Mouse (Mus musculus) stomach, embryonic 15.5 days (tissue): ENCODE data around the gene Asic2. TPM values are rescaled to one million over a fixed set of nuclear protein-coding genes. Genes with fewer than 3 reads are reported as not detected.

Experiments used
- ATAC-seq: fragments of 200-750 bp; cut with Nextera tagmentation; 2 replicates; pipeline ENCODE4 v1.8.0; 2017; ENCODE audit warnings: low read depth, moderate number of reproducible peaks, moderate TSS enrichment; ENCODE audit not compliant: insufficient read depth, low FRiP score
- H3K27ac ChIP-seq: fragments of 300-500 bp; sonication (generic); 2 replicates; pipeline ENCODE4 v1.5.1; 2015; ENCODE audit warnings: mild to moderate bottlenecking, inconsistent platforms
- H3K27me3 ChIP-seq: fragments of 300-500 bp; sonication (generic); replicated peaks from 2 replicates; pipeline ENCODE4 v1.6.1; 2015; ENCODE audit warnings: inconsistent platforms
- H3K36me3 ChIP-seq: fragments of 300-500 bp; sonication (generic); 2 replicates; pipeline ENCODE4 v1.6.1; 2015; ENCODE audit warnings: inconsistent platforms
- H3K4me1 ChIP-seq: fragments of 300-500 bp; sonication (generic); 2 replicates; pipeline ENCODE4 v1.6.1; 2015; ENCODE audit warnings: inconsistent platforms
- H3K4me2 ChIP-seq: fragments of 300-500 bp; sonication (generic); 2 replicates; pipeline ENCODE4 v1.6.1; 2015; ENCODE audit warnings: mild to moderate bottlenecking, inconsistent platforms
- H3K4me3 ChIP-seq: fragments of 300-500 bp; sonication (generic); replicated peaks from 2 replicates; pipeline ENCODE4 v1.5.1; 2015; ENCODE audit warnings: inconsistent platforms
- H3K9ac ChIP-seq: fragments of 300-500 bp; sonication (generic); 2 replicates; pipeline ENCODE4 v1.6.1; 2015; ENCODE audit warnings: inconsistent platforms
- H3K9me3 ChIP-seq: fragments of 300-500 bp; sonication (generic); 2 replicates; pipeline ENCODE4 v1.6.1; 2016; ENCODE audit warnings: inconsistent platforms
- WGBS: fragments of 180-500 bp; shearing (Covaris S2); methylation state at CpG from one replicate; pipeline ENCODE4 v1.1.7; 2015; 5-methylcytosine and 5-hydroxymethylcytosine counted together
- polyA plus RNA-seq: library from polyadenylated mRNA; unstranded; fragments of >200 nt; fragmentation: Nextera tagmentation; extraction: Ambion mirVana; gene quantifications from 2 replicates; pipeline ENCODE4 v1.2.1, GENCODE M21; 2015

The Asic2 gene
- polyA plus RNA-seq, 1 experiment from 2014 or later = 0.65 TPM

- WGBS = 90% methylated on average over 9 of the region's 9 CpGs
- Histone ChIP-seq H3K9me3 (no peaks in the 10 kb centered on the region), H3K4me2 (no peak overlapping the region), H3K4me1 (no peaks in the 10 kb centered on the region), H3K9ac (no peak overlapping the region), H3K36me3 (no peaks in the 10 kb centered on the region), H3K4me3 (no peak overlapping the region), H3K27ac (no peak overlapping the region), H3K27me3 (no peaks in the 10 kb centered on the region)
- ATAC-seq = no peak
Observed at GRCm38 (mm10) chr11:81584506-81584905, 383.8 kb downstream of the Asic2 start.

GRCm38 (mm10) chr11:81583195-81583594 lies 385.1 kb downstream of the Asic2 start:
- WGBS = 69% methylated on average over 7 of the region's 7 CpGs
- H3K9ac ChIP-seq = no peak overlapping the region

GRCm38 (mm10) chr11:81582161-81582560 lies 386.1 kb downstream of the Asic2 start:
- WGBS = 65% methylated on average over 5 of the region's 5 CpGs

More at GRCm38 (mm10) chr11:81583195-81583594, 385.1 kb downstream of the Asic2 start:
- ATAC-seq = no peak
- no peaks in the 10 kb centered on the region for H3K36me3 ChIP-seq
- no peaks in the 10 kb centered on the region for H3K9me3 ChIP-seq
- H3K27me3 ChIP-seq = no peaks in the 10 kb centered on the region
- H3K4me1 ChIP-seq = no peaks in the 10 kb centered on the region
- H3K4me3 ChIP-seq = no peak overlapping the region
- H3K27ac ChIP-seq = no peak overlapping the region
- H3K4me2 ChIP-seq = no peak overlapping the region

GRCm38 (mm10) chr11:81579753-81580152 lies 388.5 kb downstream of the Asic2 start:
- Histone ChIP-seq H3K27ac (no peak overlapping the region), H3K4me3 (no peak overlapping the region), H3K9ac (no peak overlapping the region), H3K9me3 (no peaks in the 10 kb centered on the region), H3K27me3 (no peaks in the 10 kb centered on the region), H3K4me1 (no peaks in the 10 kb centered on the region), H3K36me3 (no peaks in the 10 kb centered on the region), H3K4me2 (no peak overlapping the region)
- ATAC-seq = no peak
- 33% methylated on average over 6 of the region's 6 CpGs for WGBS

More at GRCm38 (mm10) chr11:81582161-81582560, 386.1 kb downstream of the Asic2 start:
- Histone ChIP-seq H3K27me3 (no peaks in the 10 kb centered on the region), H3K4me1 (no peaks in the 10 kb centered on the region), H3K9me3 (no peaks in the 10 kb centered on the region), H3K4me2 (no peak overlapping the region), H3K4me3 (no peak overlapping the region), H3K36me3 (no peaks in the 10 kb centered on the region), H3K9ac (no peak overlapping the region), H3K27ac (no peak overlapping the region)
- no peak for ATAC-seq

GRCm38 (mm10) chr11:81570406-81570805 lies 397.9 kb downstream of the Asic2 start:
- Histone ChIP-seq H3K4me1 (no peaks in the 10 kb centered on the region), H3K27me3 (no peaks in the 10 kb centered on the region), H3K27ac (no peak overlapping the region), H3K4me3 (no peak overlapping the region), H3K9ac (no peak overlapping the region), H3K4me2 (no peak overlapping the region), H3K9me3 (no peaks in the 10 kb centered on the region), H3K36me3 (no peaks in the 10 kb centered on the region)
- ATAC-seq = no peak
- WGBS = 70% methylated on average over 3 of the region's 3 CpGs

- no peak for ATAC-seq
- H3K4me1 ChIP-seq = no peaks in the 10 kb centered on the region
- no peak overlapping the region for H3K4me3 ChIP-seq
- H3K27ac ChIP-seq = no peak overlapping the region
- H3K27me3 ChIP-seq = no peaks in the 10 kb centered on the region
- H3K4me2 ChIP-seq = no peak overlapping the region
- WGBS = 94% methylated on average over 3 of the region's 3 CpGs
- no peaks in the 10 kb centered on the region for H3K9me3 ChIP-seq
- no peaks in the 10 kb centered on the region for H3K36me3 ChIP-seq
- no peak overlapping the region for H3K9ac ChIP-seq
Observed at GRCm38 (mm10) chr11:81564857-81565256, 403.4 kb downstream of the Asic2 start.

- no peak overlapping the region for H3K9ac ChIP-seq
- no peak overlapping the region for H3K27ac ChIP-seq
- 83% methylated on average over 1 of the region's 1 CpGs for WGBS
- no peaks in the 10 kb centered on the region for H3K27me3 ChIP-seq
- H3K4me1 ChIP-seq = no peaks in the 10 kb centered on the region
- no peak overlapping the region for H3K4me2 ChIP-seq
- H3K9me3 ChIP-seq = no peaks in the 10 kb centered on the region
- ATAC-seq = no peak
- no peak overlapping the region for H3K4me3 ChIP-seq
- no peaks in the 10 kb centered on the region for H3K36me3 ChIP-seq
Observed at GRCm38 (mm10) chr11:81560374-81560773, 407.9 kb downstream of the Asic2 start.

- no peak for ATAC-seq
- Histone ChIP-seq H3K4me1 (no peaks in the 10 kb centered on the region), H3K4me2 (no peak overlapping the region), H3K9me3 (no peaks in the 10 kb centered on the region), H3K9ac (no peak overlapping the region), H3K27ac (no peak overlapping the region), H3K36me3 (no peaks in the 10 kb centered on the region), H3K27me3 (no peaks in the 10 kb centered on the region), H3K4me3 (no peak overlapping the region)
- WGBS = 73% methylated on average over 6 of the region's 6 CpGs
Observed at GRCm38 (mm10) chr11:81543189-81543588, 425.1 kb downstream of the Asic2 start.

- no peaks in the 10 kb centered on the region for H3K4me1 ChIP-seq
- H3K36me3 ChIP-seq = no peaks in the 10 kb centered on the region
- WGBS = 45% methylated on average over 4 of the region's 4 CpGs
- no peak overlapping the region for H3K4me3 ChIP-seq
- no peak overlapping the region for H3K9ac ChIP-seq
- no peak overlapping the region for H3K4me2 ChIP-seq
- H3K9me3 ChIP-seq = no peaks in the 10 kb centered on the region
- no peak overlapping the region for H3K27ac ChIP-seq
- ATAC-seq = no peak
- no peaks in the 10 kb centered on the region for H3K27me3 ChIP-seq
Observed at GRCm38 (mm10) chr11:81535121-81535717, 433.0 kb downstream of the Asic2 start.

- H3K4me3 ChIP-seq = no peak overlapping the region
- no peak overlapping the region for H3K9ac ChIP-seq
- no peaks in the 10 kb centered on the region for H3K9me3 ChIP-seq
- no peak for ATAC-seq
- no peaks in the 10 kb centered on the region for H3K36me3 ChIP-seq
- no peaks in the 10 kb centered on the region for H3K4me1 ChIP-seq
- WGBS = 4% methylated on average over 5 of the region's 5 CpGs
- H3K4me2 ChIP-seq = no peak overlapping the region
- no peak overlapping the region for H3K27ac ChIP-seq
- no peaks in the 10 kb centered on the region for H3K27me3 ChIP-seq
Observed at GRCm38 (mm10) chr11:81534686-81535085, 433.6 kb downstream of the Asic2 start.

- Histone ChIP-seq H3K27ac (no peak overlapping the region), H3K9ac (no peak overlapping the region), H3K4me3 (no peak overlapping the region), H3K9me3 (no peaks in the 10 kb centered on the region), H3K4me1 (no peaks in the 10 kb centered on the region), H3K27me3 (no peaks in the 10 kb centered on the region), H3K36me3 (no peaks in the 10 kb centered on the region), H3K4me2 (no peak overlapping the region)
- 13% methylated on average over 6 of the region's 6 CpGs for WGBS
- ATAC-seq = no peak
Observed at GRCm38 (mm10) chr11:81531906-81532305, 436.4 kb downstream of the Asic2 start.

- no peak for ATAC-seq
- Histone ChIP-seq H3K9me3 (no peaks in the 10 kb centered on the region), H3K4me3 (no peak overlapping the region), H3K27me3 (no peaks in the 10 kb centered on the region), H3K36me3 (no peaks in the 10 kb centered on the region), H3K27ac (no peak overlapping the region), H3K9ac (no peak overlapping the region), H3K4me1 (no peaks in the 10 kb centered on the region), H3K4me2 (no peak overlapping the region)
- 62% methylated on average over 1 of the region's 1 CpGs for WGBS
Observed at GRCm38 (mm10) chr11:81522927-81523326, 445.3 kb downstream of the Asic2 start.

GRCm38 (mm10) chr11:81521881-81522280 lies 446.4 kb downstream of the Asic2 start:
- Histone ChIP-seq H3K4me2 (no peak overlapping the region), H3K27me3 (no peaks in the 10 kb centered on the region), H3K4me3 (no peak overlapping the region), H3K4me1 (no peaks in the 10 kb centered on the region), H3K9ac (no peak overlapping the region), H3K27ac (no peak overlapping the region), H3K9me3 (no peaks in the 10 kb centered on the region), H3K36me3 (no peaks in the 10 kb centered on the region)
- WGBS = 82% methylated on average over 4 of the region's 4 CpGs
- no peak for ATAC-seq
